Mouse (Mus musculus) liver, embryonic 11.5 days (tissue): Measurements from ENCODE around the gene Gnaz. TPM values are rescaled to one million over a fixed set of nuclear protein-coding genes. Genes with fewer than 3 reads are reported as not detected.

Experiments used
- ATAC-seq: fragments of 200-750 bp; cut with Nextera tagmentation; replicated peaks from 2 replicates; pipeline ENCODE4 v1.8.0; 2017; ENCODE audit warnings: moderate number of reproducible peaks, mild to moderate bottlenecking, moderate TSS enrichment, moderate library complexity; ENCODE audit not compliant: low FRiP score
- DNase-seq: peaks from one replicate; pipeline ENCODE4 v3.0.0-alpha.2; 2017; ENCODE audit warnings: low spot score
- H3K27ac ChIP-seq: fragments of 300-500 bp; sonication (generic); 2 replicates; pipeline ENCODE4 v1.5.1; 2014; ENCODE audit warnings: mild to moderate bottlenecking, low read depth, low read length, control low read depth
- H3K27me3 ChIP-seq: fragments of 300-500 bp; sonication (generic); replicated peaks from 2 replicates; pipeline ENCODE4 v1.6.1; 2014; ENCODE audit warnings: low read length, mixed read lengths; ENCODE audit not compliant: control insufficient read depth, insufficient read depth
- H3K36me3 ChIP-seq: fragments of 300-500 bp; sonication (generic); 2 replicates; pipeline ENCODE4 v1.6.1; 2014; ENCODE audit warnings: mild to moderate bottlenecking, low read length, moderate library complexity, mixed read lengths; ENCODE audit not compliant: control insufficient read depth, insufficient read depth
- H3K4me1 ChIP-seq: fragments of 300-500 bp; sonication (generic); replicated peaks from 2 replicates; pipeline ENCODE4 v1.6.1; 2014; ENCODE audit warnings: low read length, mixed read lengths; ENCODE audit not compliant: control insufficient read depth, insufficient read depth
- H3K4me2 ChIP-seq: fragments of 300-500 bp; sonication (generic); 2 replicates; pipeline ENCODE4 v1.6.1; 2014; ENCODE audit warnings: mild to moderate bottlenecking, control low read depth, moderate library complexity
- H3K4me3 ChIP-seq: fragments of 300-500 bp; sonication (generic); 2 replicates; pipeline ENCODE4 v1.5.1; 2014; ENCODE audit warnings: low read depth, low read length, control low read depth
- H3K9ac ChIP-seq: fragments of 300-500 bp; sonication (generic); 2 replicates; pipeline ENCODE4 v1.6.1; 2014; ENCODE audit warnings: low read depth, low read length, control low read depth
- H3K9me3 ChIP-seq: fragments of 300-500 bp; sonication (generic); 2 replicates; pipeline ENCODE4 v1.6.1; 2016; ENCODE audit warnings: low read length, inconsistent platforms, mixed read lengths; ENCODE audit not compliant: control insufficient read depth
- WGBS: fragments of 180-500 bp; shearing (Covaris S2); extraction: QIAGEN DNeasy Blood & Tissue Kit; methylation state at CpG from one replicate; pipeline ENCODE4 v1.1.7; 2014; 5-methylcytosine and 5-hydroxymethylcytosine counted together
- polyA plus RNA-seq: library from polyadenylated mRNA; unstranded; fragments of >200 nt; fragmentation: Nextera tagmentation; extraction: Ambion mirVana; gene quantifications from 2 replicates; pipeline ENCODE4 v1.2.1, GENCODE M21; 2014

The Gnaz gene
- polyA plus RNA-seq, 1 experiment from 2014 or later = 13.6 TPM

- H3K27me3 ChIP-seq = no peaks in the 10 kb centered on the region
- DNase-seq (no peak), ATAC-seq (peak; percentile 71)
- H3K4me1 ChIP-seq = peaks cover 17% of the 10 kb centered on the region
- no peak overlapping the region for H3K27ac ChIP-seq
- 32% methylated on average over 3 of the region's 3 CpGs for WGBS
- peak overlapping the region; percentile 40; the same call in 1 of the 2 replicates for H3K9ac ChIP-seq
- no peaks in the 10 kb centered on the region for H3K9me3 ChIP-seq
- no peaks in the 10 kb centered on the region for H3K36me3 ChIP-seq
- H3K4me3 ChIP-seq = no peak overlapping the region
- no peak overlapping the region for H3K4me2 ChIP-seq
Measured at GRCm38 (mm10) chr10:75004067-75004466, 37.1 kb downstream of the Gnaz start.

- Histone ChIP-seq H3K36me3 (no peaks in the 10 kb centered on the region), H3K27ac (no peak overlapping the region), H3K9ac (no peak overlapping the region), H3K4me2 (no peak overlapping the region), H3K4me3 (no peak overlapping the region), H3K9me3 (no peaks in the 10 kb centered on the region), H3K27me3 (no peaks in the 10 kb centered on the region), H3K4me1 (peaks cover 17% of the 10 kb centered on the region)
- ATAC-seq (no peak), DNase-seq (no peak)
- 71% methylated on average over 8 of the region's 8 CpGs for WGBS
Measured at GRCm38 (mm10) chr10:75006889-75007662, 40.1 kb downstream of the Gnaz start.

- Histone ChIP-seq H3K27me3 (no peaks in the 10 kb centered on the region), H3K36me3 (no peaks in the 10 kb centered on the region), H3K4me2 (no peak overlapping the region), H3K4me1 (no peaks in the 10 kb centered on the region), H3K27ac (no peak overlapping the region), H3K9me3 (no peaks in the 10 kb centered on the region), H3K4me3 (no peak overlapping the region), H3K9ac (no peak overlapping the region)
- no peak for DNase-seq
- WGBS = 87% methylated on average over 15 of the region's 15 CpGs
- ATAC-seq = no peak
Measured at GRCm38 (mm10) chr10:75010704-75011103, 43.7 kb downstream of the Gnaz start.

GRCm38 (mm10) chr10:75015465-75015864 is 48.5 kb downstream of the Gnaz start:
- Histone ChIP-seq H3K9me3 (no peaks in the 10 kb centered on the region), H3K4me1 (no peaks in the 10 kb centered on the region), H3K27me3 (no peaks in the 10 kb centered on the region), H3K36me3 (no peaks in the 10 kb centered on the region), H3K4me2 (no peak overlapping the region), H3K4me3 (no peak overlapping the region), H3K9ac (no peak overlapping the region), H3K27ac (no peak overlapping the region)
- ATAC-seq (no peak), DNase-seq (no peak)
- 70% methylated on average over 14 of the region's 14 CpGs for WGBS

GRCm38 (mm10) chr10:75016481-75016880 is 49.5 kb downstream of the Gnaz start:
- no peak overlapping the region for H3K9ac ChIP-seq
- no peaks in the 10 kb centered on the region for H3K36me3 ChIP-seq
- DNase-seq (no peak), ATAC-seq (no peak)
- H3K27ac ChIP-seq = no peak overlapping the region
- H3K4me1 ChIP-seq = no peaks in the 10 kb centered on the region
- H3K4me2 ChIP-seq = no peak overlapping the region
- 86% methylated on average over 4 of the region's 4 CpGs for WGBS
- H3K27me3 ChIP-seq = no peaks in the 10 kb centered on the region
- no peak overlapping the region for H3K4me3 ChIP-seq
- H3K9me3 ChIP-seq = no peaks in the 10 kb centered on the region

GRCm38 (mm10) chr10:75020271-75020670 is 53.3 kb downstream of the Gnaz start:
- DNase-seq (no peak), ATAC-seq (no peak)
- Histone ChIP-seq H3K4me3 (no peak overlapping the region), H3K27ac (no peak overlapping the region), H3K9me3 (no peaks in the 10 kb centered on the region), H3K27me3 (no peaks in the 10 kb centered on the region), H3K4me2 (no peak overlapping the region), H3K4me1 (no peaks in the 10 kb centered on the region), H3K36me3 (no peaks in the 10 kb centered on the region), H3K9ac (no peak overlapping the region)
- WGBS = 72% methylated on average over 2 of the region's 2 CpGs

GRCm38 (mm10) chr10:75021138-75021537 is 54.2 kb downstream of the Gnaz start:
- no peaks in the 10 kb centered on the region for H3K36me3 ChIP-seq
- no peaks in the 10 kb centered on the region for H3K4me1 ChIP-seq
- H3K9me3 ChIP-seq = no peaks in the 10 kb centered on the region
- H3K4me2 ChIP-seq = no peak overlapping the region
- H3K4me3 ChIP-seq = no peak overlapping the region
- H3K9ac ChIP-seq = no peak overlapping the region
- 15% methylated on average over 6 of the region's 6 CpGs for WGBS
- no peaks in the 10 kb centered on the region for H3K27me3 ChIP-seq
- peak; percentile 68 for DNase-seq
- H3K27ac ChIP-seq = no peak overlapping the region
- peak; percentile 39; the same call in 1 of the 2 replicates for ATAC-seq

- no peak for ATAC-seq
- no peak overlapping the region for H3K27ac ChIP-seq
- H3K9me3 ChIP-seq = no peaks in the 10 kb centered on the region
- H3K4me2 ChIP-seq = no peak overlapping the region
- peaks cover 2% of the 10 kb centered on the region; the same call in 1 of the 2 replicates for H3K4me1 ChIP-seq
- H3K9ac ChIP-seq = no peak overlapping the region
- H3K4me3 ChIP-seq = no peak overlapping the region
- WGBS = 77% methylated on average over 8 of the region's 8 CpGs
- no peak for DNase-seq
- H3K36me3 ChIP-seq = no peaks in the 10 kb centered on the region
- no peaks in the 10 kb centered on the region for H3K27me3 ChIP-seq
Measured at GRCm38 (mm10) chr10:75026491-75026890, 59.5 kb downstream of the Gnaz start.

- H3K4me2 ChIP-seq = 0 out of 2 replicates have a peak overlapping the region, but pooled peaks have one; percentile 5
- no peak for DNase-seq
- H3K9ac ChIP-seq = no peak overlapping the region
- no peak overlapping the region for H3K27ac ChIP-seq
- peaks cover 2% of the 10 kb centered on the region for H3K4me1 ChIP-seq
- no peaks in the 10 kb centered on the region for H3K36me3 ChIP-seq
- no peak overlapping the region for H3K4me3 ChIP-seq
- ATAC-seq = peak; percentile 37
- no peaks in the 10 kb centered on the region for H3K9me3 ChIP-seq
- no peaks in the 10 kb centered on the region for H3K27me3 ChIP-seq
- 52% methylated on average over 8 of the region's 8 CpGs for WGBS
Measured at GRCm38 (mm10) chr10:75028743-75029142, 61.8 kb downstream of the Gnaz start.
